Mouse (Mus musculus) spleen, adult 2 months (tissue): ENCODE data around the gene Tyrobp.

Experiments
- CTCF ChIP-seq: fragments of 200-500 bp; IDR thresholded peaks from 2 replicates; pipeline ENCODE4 v1.5.1; 2011; ENCODE audit warnings: mild to moderate bottlenecking, inconsistent platforms; ENCODE audit not compliant: insufficient read depth, insufficient read length, insufficient replicate concordance; ENCODE audit errors: extremely low read depth
- POLR2A ChIP-seq: fragments of 200-500 bp; IDR thresholded peaks from 2 replicates; pipeline ENCODE4 v1.6.1; 2011; ENCODE audit warnings: low read depth, low read length, inconsistent platforms

- no peak for TF ChIP-seq CTCF
- TF ChIP-seq POLR2A = no peak
Measured at GRCm38 (mm10) chr7:30459484-30459883, 45.9 kb downstream of the Tyrobp start.
